Mouse (Mus musculus) midbrain, embryonic 14.5 days (tissue): Measurements from ENCODE around the gene Tnrc6b. TPM values are rescaled to one million over a fixed set of nuclear protein-coding genes. Genes with fewer than 3 reads are reported as not detected.

ENCODE experiments used
- ATAC-seq: fragments of 200-750 bp; cut with Nextera tagmentation; 2 replicates; pipeline ENCODE4 v1.8.0; 2017; ENCODE audit warnings: moderate number of reproducible peaks, moderate library complexity; ENCODE audit not compliant: low FRiP score, low TSS enrichment
- DNase-seq: peaks from one replicate; pipeline ENCODE4 v3.0.0-alpha.2; 2015
- H3K27ac ChIP-seq: fragments of 300-500 bp; sonication (generic); replicated peaks from 2 replicates; pipeline ENCODE4 v1.5.1; 2014; ENCODE audit warnings: mild to moderate bottlenecking, low read depth, low read length, moderate library complexity
- H3K27me3 ChIP-seq: fragments of 300-500 bp; sonication (generic); 2 replicates; pipeline ENCODE4 v1.6.1; 2014; ENCODE audit warnings: low read length, control low read depth, mixed read lengths; ENCODE audit not compliant: control insufficient read depth, insufficient read depth
- H3K36me3 ChIP-seq: fragments of 300-500 bp; sonication (generic); 2 replicates; pipeline ENCODE4 v1.6.1; 2014; ENCODE audit warnings: low read length, control low read depth; ENCODE audit not compliant: control insufficient read depth, insufficient read depth
- H3K4me1 ChIP-seq: fragments of 300-500 bp; sonication (generic); 2 replicates; pipeline ENCODE4 v1.6.1; 2014; ENCODE audit warnings: mild to moderate bottlenecking, antibody characterized with exemption, low read length, control low read depth; ENCODE audit not compliant: control insufficient read depth, insufficient read depth
- H3K4me2 ChIP-seq: fragments of 300-500 bp; sonication (generic); 2 replicates; pipeline ENCODE4 v1.6.1; 2014; ENCODE audit warnings: mild to moderate bottlenecking, low read length, moderate library complexity
- H3K4me3 ChIP-seq: fragments of 300-500 bp; sonication (generic); replicated peaks from 2 replicates; pipeline ENCODE4 v1.5.1; 2014; ENCODE audit warnings: low read depth, low read length
- H3K9ac ChIP-seq: fragments of 300-500 bp; sonication (generic); replicated peaks from 2 replicates; pipeline ENCODE4 v1.6.1; 2014; ENCODE audit warnings: mild to moderate bottlenecking, low read length, moderate library complexity
- H3K9me3 ChIP-seq: fragments of 300-500 bp; sonication (generic); 2 replicates; pipeline ENCODE4 v1.6.1; 2016; ENCODE audit warnings: low read length, control low read depth, mixed read lengths; ENCODE audit not compliant: control insufficient read depth
- WGBS: fragments of 180-500 bp; shearing (Covaris S2); extraction: QIAGEN DNeasy Blood & Tissue Kit; methylation state at CpG from one replicate; pipeline ENCODE4 v1.1.7; 2014; 5-methylcytosine and 5-hydroxymethylcytosine counted together
- polyA plus RNA-seq: library from polyadenylated mRNA; unstranded; fragments of >200 nt; fragmentation: Nextera tagmentation; extraction: Ambion mirVana; gene quantifications from 2 replicates; pipeline ENCODE4 v1.2.1, GENCODE M21; 2014

The Tnrc6b gene
- polyA plus RNA-seq, 1 experiment from 2014 or later, result 23.4 TPM

DNA sequence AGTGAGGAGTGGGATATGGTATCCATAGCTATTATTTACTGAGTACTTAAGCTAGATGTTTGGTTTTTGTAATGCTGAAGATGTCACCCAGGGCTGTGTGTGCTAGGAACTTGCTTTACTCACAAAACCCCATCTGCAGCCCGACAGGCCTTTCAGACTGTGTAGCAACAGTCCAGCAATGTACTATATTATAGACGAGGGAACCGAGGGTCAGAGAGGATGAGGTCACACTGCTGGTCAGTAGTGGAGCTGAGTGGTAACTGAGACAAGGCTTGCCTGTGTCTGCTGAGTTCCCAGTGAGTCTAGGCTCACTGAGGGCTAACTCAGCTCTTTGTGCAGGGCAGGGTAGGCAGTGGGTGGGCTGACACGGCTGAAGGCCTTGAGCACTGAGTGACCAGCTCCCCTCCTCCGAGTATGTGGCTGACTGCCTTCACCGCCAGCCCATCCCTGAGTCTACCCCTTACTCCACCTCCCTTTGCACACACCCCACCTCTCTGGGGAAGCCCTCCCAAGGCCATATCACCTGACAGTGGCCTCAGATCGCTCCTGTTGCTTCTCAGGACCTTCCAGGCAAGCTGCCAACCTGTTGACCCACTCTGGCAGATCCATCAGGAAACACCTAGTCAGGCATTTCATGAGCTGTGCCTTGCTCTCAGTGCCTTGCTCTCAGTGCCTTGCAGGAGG is 30.6 kb upstream of the Tnrc6b start:
- H3K4me2 ChIP-seq, result no peak overlapping the region
- ATAC-seq (no peak), DNase-seq (no peak)
- H3K36me3 ChIP-seq, result no peaks in the 10 kb centered on the region
- H3K4me1 ChIP-seq, result peaks cover 36% of the 10 kb centered on the region
- H3K27ac ChIP-seq, result no peak overlapping the region
- H3K9ac ChIP-seq, result no peak overlapping the region
- no peaks in the 10 kb centered on the region for H3K9me3 ChIP-seq
- H3K4me3 ChIP-seq, result no peak overlapping the region
- 49% methylated on average over 7 of the region's 7 CpGs for WGBS
- H3K27me3 ChIP-seq, result no peaks in the 10 kb centered on the region

- Histone ChIP-seq H3K4me1 (peaks cover 46% of the 10 kb centered on the region), H3K9ac (no peak overlapping the region), H3K27me3 (no peaks in the 10 kb centered on the region), H3K4me2 (no peak overlapping the region), H3K4me3 (no peak overlapping the region), H3K27ac (no peak overlapping the region), H3K36me3 (no peaks in the 10 kb centered on the region), H3K9me3 (no peaks in the 10 kb centered on the region)
- 67% methylated on average over 4 of the region's 4 CpGs for WGBS
- no peak for DNase-seq
- no peak for ATAC-seq
Observed at GRCm38 (mm10) chr15:80681466-80681881, 29.6 kb upstream of the Tnrc6b start.

GRCm38 (mm10) chr15:80682343-80682742 is 28.8 kb upstream of the Tnrc6b start:
- 85% methylated on average over 8 of the region's 8 CpGs for WGBS
- H3K4me2 ChIP-seq, result no peak overlapping the region
- H3K27me3 ChIP-seq, result no peaks in the 10 kb centered on the region
- H3K27ac ChIP-seq, result no peak overlapping the region
- no peaks in the 10 kb centered on the region for H3K36me3 ChIP-seq
- H3K9me3 ChIP-seq, result no peaks in the 10 kb centered on the region
- ATAC-seq (no peak), DNase-seq (no peak)
- no peak overlapping the region for H3K9ac ChIP-seq
- no peak overlapping the region for H3K4me3 ChIP-seq
- peaks cover 48% of the 10 kb centered on the region for H3K4me1 ChIP-seq

GRCm38 (mm10) chr15:80683151-80683550 is 28.0 kb upstream of the Tnrc6b start:
- no peak for ATAC-seq
- Histone ChIP-seq H3K4me2 (no peak overlapping the region), H3K4me3 (no peak overlapping the region), H3K9ac (no peak overlapping the region), H3K9me3 (no peaks in the 10 kb centered on the region), H3K27me3 (no peaks in the 10 kb centered on the region), H3K4me1 (peaks cover 47% of the 10 kb centered on the region), H3K27ac (no peak overlapping the region), H3K36me3 (no peaks in the 10 kb centered on the region)
- no peak for DNase-seq
- 89% methylated on average over 6 of the region's 6 CpGs for WGBS

- no peaks in the 10 kb centered on the region for H3K27me3 ChIP-seq
- ATAC-seq, result no peak
Observed at GRCm38 (mm10) chr15:80683990-80684389, 27.1 kb upstream of the Tnrc6b start.

GRCm38 (mm10) chr15:80684786-80685602 is 26.1 kb upstream of the Tnrc6b start:
- Histone ChIP-seq H3K9ac (0 out of 2 replicates have a peak overlapping the region, but pooled peaks have one; percentile 1), H3K4me1 (peaks cover 39% of the 10 kb centered on the region), H3K27ac (peak overlapping the region; percentile 54), H3K9me3 (no peaks in the 10 kb centered on the region), H3K36me3 (no peaks in the 10 kb centered on the region), H3K27me3 (no peaks in the 10 kb centered on the region), H3K4me3 (no peak overlapping the region), H3K4me2 (no peak overlapping the region)
- ATAC-seq (no peak), DNase-seq (no peak)
- 13% methylated on average over 8 of the region's 8 CpGs for WGBS

More at GRCm38 (mm10) chr15:80683990-80684389, 27.1 kb upstream of the Tnrc6b start:
- Histone ChIP-seq H3K4me1 (peaks cover 45% of the 10 kb centered on the region), H3K4me3 (no peak overlapping the region), H3K9me3 (no peaks in the 10 kb centered on the region), H3K27ac (peak overlapping the region; percentile 1; the same call in 1 of the 2 replicates), H3K9ac (no peak overlapping the region), H3K4me2 (no peak overlapping the region), H3K36me3 (no peaks in the 10 kb centered on the region)
- 45% methylated on average over 3 of the region's 3 CpGs for WGBS
- no peak for DNase-seq

- Histone ChIP-seq H3K9ac (no peak overlapping the region), H3K27ac (peak overlapping the region; percentile 54), H3K4me1 (peaks cover 38% of the 10 kb centered on the region), H3K27me3 (no peaks in the 10 kb centered on the region), H3K4me2 (no peak overlapping the region), H3K4me3 (no peak overlapping the region), H3K9me3 (no peaks in the 10 kb centered on the region), H3K36me3 (no peaks in the 10 kb centered on the region)
- WGBS, result 20% methylated on average over 7 of the region's 7 CpGs
- ATAC-seq (peak; percentile 53; the same call in 1 of the 2 replicates), DNase-seq (peak; percentile 73)
Observed at GRCm38 (mm10) chr15:80685603-80685895, 25.6 kb upstream of the Tnrc6b start.

GRCm38 (mm10) chr15:80688536-80688935 is 22.6 kb upstream of the Tnrc6b start:
- no peak for DNase-seq
- Histone ChIP-seq H3K9me3 (no peaks in the 10 kb centered on the region), H3K27me3 (no peaks in the 10 kb centered on the region), H3K4me1 (peaks cover 37% of the 10 kb centered on the region), H3K4me2 (no peak overlapping the region), H3K4me3 (no peak overlapping the region), H3K27ac (no peak overlapping the region), H3K9ac (no peak overlapping the region), H3K36me3 (no peaks in the 10 kb centered on the region)
- WGBS, result 66% methylated on average over 7 of the region's 7 CpGs
- no peak for ATAC-seq
